Mouse (Mus musculus) liver, adult 2 months (tissue): ENCODE data around the gene Rbfox3. TPM values are rescaled to one million over a fixed set of nuclear protein-coding genes. Genes with fewer than 3 reads are reported as not detected.

Experiments used
- DNase-seq: peaks from one replicate; pipeline ENCODE4 v3.0.0-alpha.2; 2011; ENCODE audit warnings: low read depth, low spot score; ENCODE audit errors: extremely low read depth
- H3K27ac ChIP-seq: fragments of 200-500 bp; replicated peaks from 2 replicates; pipeline ENCODE4 v1.5.1; 2012; ENCODE audit warnings: low read depth, mild to moderate bottlenecking, control low read depth, inconsistent platforms, low read length; ENCODE audit not compliant: insufficient read depth
- H3K27me3 ChIP-seq: fragments of 200-500 bp; 2 replicates; pipeline ENCODE4 v1.6.1; 2012; ENCODE audit warnings: mild to moderate bottlenecking, moderate library complexity, low read length, inconsistent platforms; ENCODE audit not compliant: control insufficient read depth, insufficient read depth
- H3K36me3 ChIP-seq: fragments of 200-500 bp; 2 replicates; pipeline ENCODE4 v1.6.1; 2012; ENCODE audit warnings: low read length, inconsistent platforms; ENCODE audit not compliant: control insufficient read depth, insufficient read depth
- H3K4me1 ChIP-seq: fragments of 200-500 bp; 2 replicates; pipeline ENCODE4 v1.6.1; 2011; ENCODE audit warnings: low read length; ENCODE audit not compliant: control insufficient read depth, insufficient read depth
- H3K4me3 ChIP-seq: fragments of 200-500 bp; 2 replicates; pipeline ENCODE4 v1.5.1; 2011; ENCODE audit warnings: low read depth, mild to moderate bottlenecking, control low read depth, low read length, moderate library complexity; ENCODE audit not compliant: insufficient read depth
- H3K79me2 ChIP-seq: fragments of 200-500 bp; 2 replicates; pipeline ENCODE4 v1.6.1; 2012; ENCODE audit warnings: inconsistent platforms, mild to moderate bottlenecking, low read length, moderate library complexity; ENCODE audit not compliant: control insufficient read depth, insufficient read depth
- H3K9ac ChIP-seq: fragments of 200-500 bp; 2 replicates; pipeline ENCODE4 v1.6.1; 2012; ENCODE audit warnings: low read depth, mild to moderate bottlenecking, control low read depth, inconsistent platforms, low read length
- CTCF ChIP-seq: fragments of 200-500 bp; IDR thresholded peaks from 2 replicates; pipeline ENCODE4 v1.5.1; 2011; ENCODE audit warnings: low read depth, low read length, control low read depth
- POLR2A ChIP-seq: fragments of 200-500 bp; IDR thresholded peaks from 2 replicates; pipeline ENCODE4 v1.6.1; 2011; ENCODE audit warnings: low read length, control low read depth; ENCODE audit not compliant: insufficient read depth; ENCODE audit errors: extremely low read depth
- WGBS: fragments of 180-500 bp; shearing (Covaris S2); methylation state at CpG from one replicate; pipeline ENCODE4 v1.1.7; 2018; 5-methylcytosine and 5-hydroxymethylcytosine counted together
- polyA plus RNA-seq: library from polyadenylated mRNA; depleted of rRNA; stranded (reverse); fragments of >200 nt; gene quantifications from 2 replicates; pipeline ENCODE4 v1.2.3, GENCODE M21; 2012
- total RNA-seq: library from RNA; depleted of rRNA; stranded (reverse); fragments of >200 nt; gene quantifications from 2 replicates; pipeline ENCODE4 v1.2.3, GENCODE M21; 2014

The Rbfox3 gene
- total and polyA plus RNA-seq, 2 experiments, result 0.28 to 0.44 TPM

- Histone ChIP-seq H3K79me2 (no peaks in the 10 kb centered on the region), H3K4me3 (no peak overlapping the region), H3K4me1 (no peaks in the 10 kb centered on the region), H3K9ac (no peak overlapping the region), H3K36me3 (no peaks in the 10 kb centered on the region), H3K27ac (no peak overlapping the region), H3K27me3 (no peaks in the 10 kb centered on the region)
- WGBS, result 90% methylated on average over 6 of the region's 6 CpGs
- DNase-seq, result no peak
- TF ChIP-seq POLR2A (no peak), CTCF (no peak)
These were observed 404.3 kb downstream of the Rbfox3 start for GRCm38 (mm10) chr11:118507095-118507494.

DNA sequence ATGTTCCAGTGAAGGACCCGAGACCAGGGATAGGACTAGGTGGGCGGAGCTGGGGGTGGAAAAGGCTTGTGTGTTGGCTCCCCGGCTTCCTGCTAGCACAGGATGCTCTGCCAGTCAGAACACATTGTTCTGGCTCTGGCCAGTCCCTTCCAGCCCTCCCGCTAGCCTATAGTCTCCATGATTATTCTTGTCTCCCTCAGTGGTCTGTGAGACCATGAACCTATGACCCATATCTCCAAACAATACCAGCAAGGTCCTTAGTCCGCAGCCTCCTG, 407.3 kb downstream of the Rbfox3 start:
- DNase-seq, result no peak
- TF ChIP-seq CTCF, result no peak
- TF ChIP-seq POLR2A, result no peak
- Histone ChIP-seq H3K27ac (no peak overlapping the region), H3K27me3 (no peaks in the 10 kb centered on the region), H3K4me1 (no peaks in the 10 kb centered on the region), H3K79me2 (no peaks in the 10 kb centered on the region), H3K9ac (no peak overlapping the region), H3K4me3 (no peak overlapping the region), H3K36me3 (no peaks in the 10 kb centered on the region)
- WGBS, result 54% methylated on average over 5 of the region's 5 CpGs

DNA sequence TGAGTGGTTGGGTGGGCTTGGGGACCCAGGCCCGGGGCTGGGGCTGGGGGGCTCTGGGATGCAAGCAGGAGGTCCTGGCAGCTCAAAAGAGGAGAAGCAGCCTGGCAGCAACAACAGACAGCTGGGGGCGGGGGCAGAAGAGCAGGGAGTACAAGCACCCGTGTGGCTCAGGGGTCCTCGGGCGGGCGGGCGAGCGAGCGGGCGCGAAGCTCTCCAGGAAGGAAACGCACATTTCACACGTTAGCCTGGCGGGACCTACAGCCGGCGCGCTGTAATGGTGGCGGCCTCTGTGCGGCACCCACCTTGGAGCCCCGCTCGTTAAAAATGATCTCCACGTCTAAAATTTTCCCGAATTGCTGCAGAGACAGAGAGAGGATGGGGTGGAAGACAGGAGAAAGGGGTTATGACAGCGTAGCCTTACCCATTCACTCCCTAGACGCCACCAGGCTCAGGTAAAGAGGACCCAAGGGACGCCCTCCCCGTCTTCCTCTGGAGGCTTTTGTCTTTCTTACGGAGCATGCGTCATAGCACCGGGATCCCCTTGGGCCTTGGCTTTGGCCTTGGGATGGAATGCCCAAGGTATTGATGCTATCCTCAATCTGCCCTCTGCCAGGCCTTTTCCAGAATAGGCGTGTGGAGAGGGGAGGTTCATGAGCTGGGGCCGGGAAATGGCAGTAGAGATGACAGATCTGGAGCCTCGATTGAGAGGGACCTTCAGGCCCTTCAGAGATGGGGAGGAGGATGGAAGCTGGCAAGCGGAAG, 407.8 kb downstream of the Rbfox3 start:
- Histone ChIP-seq H3K4me3 (no peak overlapping the region), H3K27me3 (no peaks in the 10 kb centered on the region), H3K9ac (no peak overlapping the region), H3K79me2 (no peaks in the 10 kb centered on the region), H3K4me1 (no peaks in the 10 kb centered on the region), H3K27ac (no peak overlapping the region), H3K36me3 (no peaks in the 10 kb centered on the region)
- no peak for DNase-seq
- TF ChIP-seq CTCF (no peak), POLR2A (no peak)
- WGBS, result 19% methylated on average over 34 of the region's 34 CpGs

DNA sequence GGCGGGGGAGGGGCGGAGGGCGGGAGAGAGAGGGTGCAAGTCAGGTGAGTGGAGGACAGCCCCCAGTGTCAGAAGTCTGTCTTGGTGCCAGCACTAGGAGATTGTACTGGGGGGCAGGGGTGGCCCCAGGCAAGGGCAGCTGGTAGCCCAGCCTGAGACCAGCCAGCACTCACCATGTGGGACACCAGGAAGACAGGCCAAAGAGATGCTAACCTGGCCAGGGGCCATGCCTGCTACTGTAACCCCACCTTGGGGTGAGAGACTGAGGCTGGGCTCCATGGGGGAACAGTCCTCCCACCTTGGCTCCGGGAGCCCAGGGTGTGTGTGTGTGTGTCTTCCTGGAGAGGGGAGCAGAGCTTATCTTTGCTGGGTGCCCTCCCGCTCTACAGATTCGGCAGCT, 408.4 kb downstream of the Rbfox3 start:
- Histone ChIP-seq H3K79me2 (no peaks in the 10 kb centered on the region), H3K27me3 (no peaks in the 10 kb centered on the region), H3K27ac (no peak overlapping the region), H3K36me3 (no peaks in the 10 kb centered on the region), H3K9ac (no peak overlapping the region), H3K4me1 (no peaks in the 10 kb centered on the region), H3K4me3 (no peak overlapping the region)
- whole genome bisulfite sequencing, result 45% methylated on average over 6 of the region's 6 CpGs
- DNase-seq, result no peak
- no peak for TF ChIP-seq POLR2A
- TF ChIP-seq CTCF, result no peak

GRCm38 (mm10) chr11:118496066-118496689, 415.2 kb downstream of the Rbfox3 start:
- Histone ChIP-seq H3K36me3 (no peaks in the 10 kb centered on the region), H3K4me3 (no peak overlapping the region), H3K9ac (no peak overlapping the region), H3K27me3 (no peaks in the 10 kb centered on the region), H3K79me2 (no peaks in the 10 kb centered on the region), H3K27ac (no peak overlapping the region), H3K4me1 (no peaks in the 10 kb centered on the region)
- DNase-seq, result peak; percentile 12
- WGBS, result 58% methylated on average over 20 of the region's 20 CpGs
- no peak for TF ChIP-seq POLR2A
- no peak for TF ChIP-seq CTCF

DNA sequence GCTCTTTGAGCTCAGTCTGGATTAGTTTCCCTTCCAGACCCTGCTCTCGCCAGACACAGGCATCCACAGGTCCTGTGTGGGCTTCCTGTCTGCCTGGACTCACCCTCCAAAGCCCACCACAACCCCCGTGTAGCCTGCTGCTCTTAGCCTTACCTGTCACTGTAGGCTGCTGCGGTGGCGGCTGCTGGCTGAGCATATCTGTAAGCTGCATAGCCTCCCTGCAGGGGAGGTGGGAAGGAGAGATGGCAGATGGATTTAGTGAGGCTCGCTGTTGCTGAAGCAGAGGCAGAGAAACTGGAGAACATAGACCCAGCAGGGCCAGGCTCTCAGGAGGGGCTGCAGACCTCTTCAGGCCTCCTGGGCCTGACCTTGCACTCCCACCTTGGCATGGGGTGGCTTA, 416.3 kb downstream of the Rbfox3 start:
- no peak for DNase-seq
- Histone ChIP-seq H3K27ac (no peak overlapping the region), H3K9ac (no peak overlapping the region), H3K27me3 (no peaks in the 10 kb centered on the region), H3K79me2 (no peaks in the 10 kb centered on the region), H3K36me3 (no peaks in the 10 kb centered on the region), H3K4me1 (no peaks in the 10 kb centered on the region), H3K4me3 (no peak overlapping the region)
- TF ChIP-seq CTCF (no peak), POLR2A (no peak)
- WGBS, result 51% methylated on average over 5 of the region's 5 CpGs
